Mouse (Mus musculus) hematopoietic multipotent progenitor cell, adult 10-12 weeks (in vitro differentiated cells): Measurements from ENCODE around the gene Timm8a1. TPM values are rescaled to one million over a fixed set of nuclear protein-coding genes. Genes with fewer than 3 reads are reported as not detected.

ENCODE experiments used
- polyA plus RNA-seq: library from polyadenylated mRNA; stranded (reverse); fragments of >175 nt; gene quantifications from 2 replicates; pipeline ENCODE4 v1.2.3, GENCODE M21; 2012; ENCODE audit warnings: low replicate concordance

Timm8a1 gene
- polyA plus RNA-seq = 0.64 and 2.6 TPM in 2 replicates

GRCm38 (mm10) chrX:134541145-134541954 is at the start of gene Timm8a1:
Gene Timm8a1 (minus strand): TSS chrX:134541865.

GRCm38 (mm10) chrX:134585103-134586002 is 43.7 kb upstream of the Timm8a1 start, which contains the start of gene Rpl36a:
Gene Rpl36a (plus strand): TSS chrX:134585654.

GRCm38 (mm10) chrX:134582888-134583669 is 41.4 kb upstream of the Timm8a1 start, which contains the start of gene Btk:
Gene Btk (minus strand): TSS chrX:134583570.

Other genes starting within 250 kb of the Timm8a1 start
- 0.29 TPM in 1 of 2 replicates, not detected in the other for gene Tmem35a, start 246.6 kb downstream of the Timm8a1 start, polyA plus RNA-seq
- 0.03 and 0.36 TPM in 2 replicates for gene Cenpi, start 233.8 kb downstream of the Timm8a1 start, polyA plus RNA-seq
- gene Drp2, start 137.3 kb downstream of the Timm8a1 start, polyA plus RNA-seq = 0.09 TPM in 1 of 2 replicates, not detected in the other
- not detected in 2 replicates for gene Taf7l, start 65.4 kb downstream of the Timm8a1 start, polyA plus RNA-seq
- 12.9 and 18.0 TPM in 2 replicates for gene Btk, start 41.7 kb upstream of the Timm8a1 start, polyA plus RNA-seq
- gene Rpl36a, start 43.8 kb upstream of the Timm8a1 start, polyA plus RNA-seq = 33.0 and 129 TPM in 2 replicates
- gene Gla, start 59.3 kb upstream of the Timm8a1 start, polyA plus RNA-seq = 0.31 and 0.34 TPM in 2 replicates
- 5.0 and 18.8 TPM in 2 replicates for gene Hnrnph2, start 59.3 kb upstream of the Timm8a1 start, polyA plus RNA-seq
- 0.62 and 1.2 TPM in 2 replicates for gene Armcx4, start 144.7 kb upstream of the Timm8a1 start, polyA plus RNA-seq
- gene Armcx1, start 176.1 kb upstream of the Timm8a1 start, polyA plus RNA-seq = 0.43 TPM in 1 of 2 replicates, not detected in the other
- 0.18 and 0.57 TPM in 2 replicates for gene Armcx6, start 209.6 kb upstream of the Timm8a1 start, polyA plus RNA-seq
- gene Armcx3, start 214.7 kb upstream of the Timm8a1 start, polyA plus RNA-seq = 1.5 and 1.8 TPM in 2 replicates